Mouse (Mus musculus): ENCODE measurements around the gene Tmem121b.

DNA sequence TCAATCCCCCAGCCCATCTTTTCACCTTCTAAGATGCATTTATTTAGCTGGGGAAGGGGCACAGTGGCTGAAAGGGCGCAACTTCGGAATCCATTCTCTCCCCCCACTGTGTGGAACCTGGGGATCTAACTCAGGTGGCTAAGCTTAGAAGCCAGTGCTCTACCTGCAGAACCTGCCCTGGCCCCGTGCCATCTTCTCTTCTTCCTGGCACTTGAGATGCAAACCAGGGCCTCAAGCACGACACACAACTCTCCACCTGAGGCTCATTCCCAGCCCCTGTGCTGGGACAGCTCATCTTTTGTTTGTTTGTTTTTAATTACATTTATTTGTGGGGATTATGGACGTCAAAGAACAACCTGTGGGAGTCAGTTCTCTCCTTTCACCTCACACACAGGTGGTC, 26.0 kb upstream of the Tmem121b start:
- TF ChIP-seq POLR2A (IDR thresholded peaks at IDR 0.05; ENCODE audit: insufficient read length, low read depth) (no peak), POLR2AphosphoS2 (IDR thresholded peaks at IDR 0.05; ENCODE audit: insufficient read length, low read depth) (no peak), TCF12 (IDR thresholded peaks at IDR 0.05; ENCODE audit: insufficient read depth, poor library complexity, severe bottlenecking) (no peak)

Data from myocyte (in vitro differentiated cells).